Mouse (Mus musculus) MEL (cell line): Measurements from ENCODE around the gene Dock7. TPM values are rescaled to one million over a fixed set of nuclear protein-coding genes. Genes with fewer than 3 reads are reported as not detected.
A peak's percentile ranks its signal among the peaks of the same experiment; 100 is the strongest.

Experiments used
- DNase-seq: peaks from one replicate; pipeline ENCODE4 v3.0.0; 2011; ENCODE audit warnings: low read depth, low spot score
- H3K27ac ChIP-seq: 2 replicates; pipeline ENCODE4 v1.5.1; 2012; ENCODE audit warnings: low read depth, mild to moderate bottlenecking, control low read depth, low read length, moderate library complexity; ENCODE audit not compliant: control insufficient read depth
- H3K27me3 ChIP-seq, 2 experiments: fragments of 150-350 bp in 1 of 2; sonication (generic) in 1 of 2; 2 replicates each; pipeline ENCODE4 v1.6.1; 2012; ENCODE audit warnings: low read length in 2 of 2, mild to moderate bottlenecking in 2 of 2, improper control_type of control experiment in 1 of 2, moderate library complexity in 1 of 2; ENCODE audit not compliant: insufficient read depth in 2 of 2, control insufficient read depth in 1 of 2
- H3K36me3 ChIP-seq, 2 experiments: 2 replicates each; pipeline ENCODE4 v1.6.1; 2012 to 2014; ENCODE audit warnings: low read length in 2 of 2, improper control_type of control experiment in 1 of 2, inconsistent platforms in 1 of 2, mild to moderate bottlenecking in 1 of 2; ENCODE audit not compliant: insufficient read depth in 2 of 2, control insufficient read depth in 1 of 2
- H3K4me1 ChIP-seq, 2 experiments: fragments of 150-350 bp in 1 of 2; sonication (generic) in 1 of 2; 2 replicates each; pipeline ENCODE4 v1.6.1; 2012; ENCODE audit warnings: low read length in 2 of 2, improper control_type of control experiment in 1 of 2, mild to moderate bottlenecking in 1 of 2; ENCODE audit not compliant: insufficient read depth in 2 of 2, control insufficient read depth in 1 of 2
- H3K4me3 ChIP-seq, 2 experiments: fragments of 150-350 bp in 1 of 2; sonication (generic) in 1 of 2; 2 replicates each; pipeline ENCODE4 v1.5.1; 2012; ENCODE audit warnings: low read depth in 2 of 2, low read length in 2 of 2, mild to moderate bottlenecking in 2 of 2, moderate library complexity in 2 of 2, control low read depth in 1 of 2, improper control_type of control experiment in 1 of 2; ENCODE audit not compliant: control insufficient read depth in 1 of 2, insufficient read depth in 1 of 2
- H3K79me2 ChIP-seq: 2 replicates; pipeline ENCODE4 v1.6.1; 2012; ENCODE audit warnings: mild to moderate bottlenecking, low read length, moderate library complexity; ENCODE audit not compliant: control insufficient read depth, poor library complexity, insufficient read depth
- H3K9ac ChIP-seq: 2 replicates; pipeline ENCODE4 v1.6.1; 2012; ENCODE audit warnings: low read depth, mild to moderate bottlenecking, control low read depth, low read length, moderate library complexity; ENCODE audit not compliant: control insufficient read depth, poor library complexity, severe bottlenecking
- H3K9me3 ChIP-seq: fragments of 150-350 bp; sonication (generic); replicated peaks from 2 replicates; pipeline ENCODE4 v1.6.1; 2012; ENCODE audit warnings: mild to moderate bottlenecking, low read length, improper control_type of control experiment, moderate library complexity; ENCODE audit not compliant: insufficient read depth
- CHD1 ChIP-seq: IDR thresholded peaks from 2 replicates; pipeline ENCODE4 v1.6.1; 2012; ENCODE audit warnings: low read depth, mild to moderate bottlenecking, inconsistent platforms, low read length, improper control_type of control experiment
- CHD2 ChIP-seq: IDR thresholded peaks from 2 replicates; pipeline ENCODE4 v1.6.1; 2011; ENCODE audit warnings: low read length, improper control_type of control experiment
- E2F4 ChIP-seq: IDR thresholded peaks from 2 replicates; pipeline ENCODE4 v1.6.1; 2011; ENCODE audit warnings: low read depth, low read length, improper control_type of control experiment, borderline replicate concordance
- EP300 ChIP-seq, 2 experiments: IDR thresholded peaks; 2 replicates each; pipeline ENCODE4 v1.6.1; 2011; ENCODE audit warnings: improper control_type of control experiment in 2 of 2, low read length in 2 of 2, low read depth in 1 of 2, mild to moderate bottlenecking in 1 of 2
- GABPA ChIP-seq: IDR thresholded peaks from 2 replicates; pipeline ENCODE4 v1.6.1; 2012; ENCODE audit warnings: low read depth, mild to moderate bottlenecking, inconsistent platforms, low read length, improper control_type of control experiment, moderate library complexity
- JUND ChIP-seq: IDR thresholded peaks from 2 replicates; pipeline ENCODE4 v1.6.1; 2011; ENCODE audit warnings: low read depth, mild to moderate bottlenecking, improper control_type of control experiment, low read length
- MAFK ChIP-seq: IDR thresholded peaks from 2 replicates; pipeline ENCODE4 v1.6.1; 2011; ENCODE audit warnings: low read depth, mild to moderate bottlenecking, low read length, improper control_type of control experiment, borderline replicate concordance
- MAX ChIP-seq: IDR thresholded peaks from 2 replicates; pipeline ENCODE4 v1.6.1; 2011; ENCODE audit warnings: low read length, improper control_type of control experiment
- MAZ ChIP-seq: IDR thresholded peaks from 2 replicates; pipeline ENCODE4 v1.6.1; 2012; ENCODE audit warnings: low read depth, mild to moderate bottlenecking, inconsistent platforms, low read length, improper control_type of control experiment
- MEF2A ChIP-seq: IDR thresholded peaks from 2 replicates; pipeline ENCODE4 v1.6.1; 2014; ENCODE audit warnings: low read depth, mild to moderate bottlenecking, inconsistent platforms, low read length, improper control_type of control experiment; ENCODE audit not compliant: poor library complexity, insufficient replicate concordance, severe bottlenecking; ENCODE audit errors: extremely low read depth
- MXI1 ChIP-seq: IDR thresholded peaks from 2 replicates; pipeline ENCODE4 v1.6.1; 2011; ENCODE audit warnings: mild to moderate bottlenecking, low read depth, low read length, improper control_type of control experiment
- MYB ChIP-seq: IDR thresholded peaks from 2 replicates; pipeline ENCODE4 v1.6.1; 2011; ENCODE audit warnings: mild to moderate bottlenecking, low read depth, low read length, improper control_type of control experiment
- MYC ChIP-seq: IDR thresholded peaks from 2 replicates; pipeline ENCODE4 v1.6.1; 2011; ENCODE audit warnings: low read depth, mild to moderate bottlenecking, low read length, improper control_type of control experiment, moderate library complexity
- NELFE ChIP-seq: IDR thresholded peaks from 2 replicates; pipeline ENCODE4 v1.6.1; 2011; ENCODE audit warnings: low read depth, low read length, improper control_type of control experiment
- POLR2A ChIP-seq, 2 experiments: IDR thresholded peaks; 2 replicates each; pipeline ENCODE4 v1.6.1; 2011 to 2012; ENCODE audit warnings: low read length in 2 of 2, mild to moderate bottlenecking in 2 of 2, control low read depth in 1 of 2, improper control_type of control experiment in 1 of 2, low read depth in 1 of 2, moderate library complexity in 1 of 2; ENCODE audit not compliant: control insufficient read depth in 1 of 2, insufficient read depth in 1 of 2, poor library complexity in 1 of 2
- POLR2AphosphoS2 ChIP-seq: IDR thresholded peaks from 2 replicates; pipeline ENCODE4 v1.6.1; 2011; ENCODE audit warnings: low read length, improper control_type of control experiment
- RAD21 ChIP-seq: IDR thresholded peaks from 2 replicates; pipeline ENCODE4 v1.6.1; 2011; ENCODE audit warnings: mild to moderate bottlenecking, low read depth, low read length, improper control_type of control experiment
- RCOR1 ChIP-seq: IDR thresholded peaks from 2 replicates; pipeline ENCODE4 v1.6.1; 2012; ENCODE audit warnings: low read depth, mild to moderate bottlenecking, inconsistent platforms, low read length, improper control_type of control experiment
- TBP ChIP-seq: IDR thresholded peaks from 2 replicates; pipeline ENCODE4 v1.8.0; 2011; ENCODE audit warnings: low read depth, low read length, improper control_type of control experiment
- TCF12 ChIP-seq: IDR thresholded peaks from 2 replicates; pipeline ENCODE4 v1.6.1; 2014; ENCODE audit warnings: low read depth, mild to moderate bottlenecking, inconsistent platforms, low read length, improper control_type of control experiment, moderate library complexity
- USF1 ChIP-seq: IDR thresholded peaks from 2 replicates; pipeline ENCODE4 v1.6.1; 2014; ENCODE audit warnings: low read depth, mild to moderate bottlenecking, inconsistent platforms, low read length, improper control_type of control experiment, moderate library complexity
- USF2 ChIP-seq, 2 experiments: IDR thresholded peaks; 2 replicates each; pipeline ENCODE4 v1.6.1; 2011 to 2012; ENCODE audit warnings: improper control_type of control experiment in 2 of 2, low read length in 2 of 2, borderline replicate concordance in 1 of 2, inconsistent platforms in 1 of 2, low read depth in 1 of 2, mild to moderate bottlenecking in 1 of 2; ENCODE audit not compliant: insufficient read depth in 1 of 2
- ZC3H11A ChIP-seq: IDR thresholded peaks from 2 replicates; pipeline ENCODE4 v1.6.1; 2012; ENCODE audit warnings: low read depth, mild to moderate bottlenecking, inconsistent platforms, low read length, improper control_type of control experiment
- ZMIZ1 ChIP-seq: IDR thresholded peaks from 2 replicates; pipeline ENCODE4 v1.6.1; 2012; ENCODE audit warnings: low read depth, mild to moderate bottlenecking, inconsistent platforms, low read length, improper control_type of control experiment, moderate library complexity
- polyA plus RNA-seq, 2 experiments: library from polyadenylated mRNA; stranded (reverse) in 1 of 2; unstranded in 1 of 2; fragments of >175 nt in 1 of 2; fragments of >200 nt in 1 of 2; gene quantifications; 2 replicates each; pipeline versions ENCODE4 v1.2.1 to v1.2.4; 2012; ENCODE audit warnings: low replicate concordance in 2 of 2, low read depth in 1 of 2; ENCODE audit not compliant: insufficient read length in 2 of 2, insufficient read depth in 1 of 2, missing spikeins in 1 of 2
- total RNA-seq: library from RNA; depleted of rRNA; stranded (reverse); fragments of 300-350 nt; gene quantifications from 2 replicates; pipeline ENCODE4 v1.2.3, GENCODE M21; 2012

The Dock7 gene
- total and polyA plus RNA-seq, 3 experiments = 19.5 to 19.8 TPM; not detected in 1

GRCm38 (mm10) chr4:99120211-99121122, at the start of gene Dock7 (continued):
- TF ChIP-seq EP300 (IDR thresholded peaks at IDR 0.05; ENCODE audit: low read depth in 1 of 2, low read length in 2 of 2) (0 out of 4 replicates have a peak, but pooled peaks of 1 of the 2 experiments have one; percentile 30), RAD21 (no peak), ZC3H11A (no peak), USF1 (no peak), MAX (no peak; the same call in 1 of the 2 replicates)
- TF ChIP-seq, all 39 proteins: peak for 11

- Histone ChIP-seq H3K4me3 (no peak overlapping the region), H3K9me3 (no peaks in the 10 kb centered on the region), H3K27ac (no peak overlapping the region), H3K36me3 (no peaks in the 10 kb centered on the region), H3K4me1 (no peaks in the 10 kb centered on the region), H3K79me2 (no peaks in the 10 kb centered on the region), H3K27me3 (peaks cover 10 to 11% of the 10 kb centered on the region in 2 experiments), H3K9ac (no peak overlapping the region)
- DNase-seq = no peak
- TF ChIP-seq MXI1 (no peak), ZMIZ1 (no peak), MYB (no peak), POLR2AphosphoS2 (no peak), POLR2A (IDR thresholded peaks at IDR 0.05; ENCODE audit: control insufficient read depth in 1 of 2, insufficient read depth in 1 of 2, low read depth in 1 of 2, low read length in 2 of 2, poor library complexity in 1 of 2) (no peak), MAFK (no peak), NELFE (no peak), USF1 (no peak), RCOR1 (no peak), RAD21 (no peak), TCF12 (no peak), CHD2 (no peak), CHD1 (no peak)
These were observed 48.2 kb upstream of the Dock7 start for GRCm38 (mm10) chr4:99168869-99169268.

- no peaks in the 10 kb centered on the region for H3K36me3 ChIP-seq
- no peaks in the 10 kb centered on the region for H3K79me2 ChIP-seq
- peaks cover 15 to 16% of the 10 kb centered on the region in 2 experiments for H3K27me3 ChIP-seq
- H3K4me1 ChIP-seq = no peaks in the 10 kb centered on the region
- H3K9ac ChIP-seq = no peak overlapping the region
- TF ChIP-seq MYC (no peak), CHD2 (no peak), MAX (no peak), TBP (no peak), E2F4 (no peak), MEF2A (no peak), JUND (no peak), USF2 (IDR thresholded peaks at IDR 0.05; ENCODE audit: borderline replicate concordance in 1 of 2, insufficient read depth in 1 of 2, low read depth in 1 of 2, low read length in 2 of 2) (no peak), MAZ (no peak), GABPA (no peak)
- H3K9me3 ChIP-seq = no peaks in the 10 kb centered on the region
- no peak overlapping the region for H3K4me3 ChIP-seq
- no peak overlapping the region for H3K27ac ChIP-seq
- no peak for DNase-seq
These were observed 42.8 kb upstream of the Dock7 start for GRCm38 (mm10) chr4:99163547-99163946.
